Mouse (Mus musculus) stomach, postnatal 0 days (tissue): ENCODE results near the gene Fam57b. TPM values are rescaled to one million over a fixed set of nuclear protein-coding genes. Genes with fewer than 3 reads are reported as not detected.

Experiments used
- ATAC-seq: fragments of 200-750 bp; cut with Nextera tagmentation; 2 replicates; pipeline ENCODE4 v1.8.0; 2017; ENCODE audit not compliant: low FRiP score, low TSS enrichment
- DNase-seq: peaks from one replicate; pipeline ENCODE4 v3.0.0-alpha.2; 2016; ENCODE audit warnings: low spot score
- H3K27ac ChIP-seq: fragments of 300-500 bp; sonication (generic); replicated peaks from 2 replicates; pipeline ENCODE4 v1.5.1; 2014; ENCODE audit warnings: mild to moderate bottlenecking, control low read depth
- H3K27me3 ChIP-seq: fragments of 300-500 bp; sonication (generic); 2 replicates; pipeline ENCODE4 v1.6.1; 2014; ENCODE audit warnings: low read length; ENCODE audit not compliant: control insufficient read depth, insufficient read depth
- H3K36me3 ChIP-seq: fragments of 300-500 bp; sonication (generic); 2 replicates; pipeline ENCODE4 v1.6.1; 2014; ENCODE audit warnings: low read length, mixed read lengths; ENCODE audit not compliant: control insufficient read depth, insufficient read depth
- H3K4me1 ChIP-seq: fragments of 300-500 bp; sonication (generic); replicated peaks from 2 replicates; pipeline ENCODE4 v1.6.1; 2014; ENCODE audit warnings: antibody characterized with exemption; ENCODE audit not compliant: control insufficient read depth, insufficient read depth
- H3K4me2 ChIP-seq: fragments of 300-500 bp; sonication (generic); replicated peaks from 2 replicates; pipeline ENCODE4 v1.6.1; 2014; ENCODE audit warnings: low read depth, mild to moderate bottlenecking, control low read depth, moderate library complexity
- H3K4me3 ChIP-seq: fragments of 300-500 bp; sonication (generic); 2 replicates; pipeline ENCODE4 v1.5.1; 2014; ENCODE audit warnings: low read depth, low read length, control low read depth
- H3K9ac ChIP-seq: fragments of 300-500 bp; sonication (generic); 2 replicates; pipeline ENCODE4 v1.6.1; 2014; ENCODE audit warnings: mild to moderate bottlenecking, low read length, control low read depth, mixed read lengths
- H3K9me3 ChIP-seq: fragments of 300-500 bp; sonication (generic); 2 replicates; pipeline ENCODE4 v1.6.1; 2016; ENCODE audit warnings: low read length; ENCODE audit not compliant: control insufficient read depth
- CTCF ChIP-seq: IDR thresholded peaks from 2 replicates; pipeline ENCODE4 v1.5.1; 2016; ENCODE audit warnings: antibody characterized with exemption, low read depth, mild to moderate bottlenecking, moderate library complexity
- EP300 ChIP-seq: optimal IDR thresholded peaks from 2 replicates; pipeline ENCODE3; 2016; ENCODE audit warnings: antibody characterized with exemption
- WGBS: fragments of 180-500 bp; shearing (Covaris S2); extraction: QIAGEN DNeasy Blood & Tissue Kit; methylation state at CpG from one replicate; pipeline ENCODE4 v1.1.7; 2014; 5-methylcytosine and 5-hydroxymethylcytosine counted together
- polyA plus RNA-seq: library from polyadenylated mRNA; unstranded; fragments of >200 nt; fragmentation: Nextera tagmentation; extraction: Ambion mirVana; gene quantifications from 2 replicates; pipeline ENCODE4 v1.2.1, GENCODE M21; 2015

The Fam57b gene
- polyA plus RNA-seq, 1 experiment from 2014 or later = 0.57 TPM

GRCm38 (mm10) chr7:126861429-126862130, 64.1 kb downstream of the Fam57b start, which contains the start of gene Hirip3:
Gene Hirip3 (plus strand): TSS chr7:126861972.
- peak within 1 kb of the TSS; percentile 35 for H3K27ac ChIP-seq
- no peak for TF ChIP-seq CTCF
- TF ChIP-seq EP300 = no peak
- H3K27me3 ChIP-seq = no peaks in the 10 kb centered on the region
- H3K36me3 ChIP-seq = peaks cover 3% of the 10 kb centered on the region
- peak; percentile 94 for ATAC-seq
- H3K4me1 ChIP-seq = peaks cover 5% of the 10 kb centered on the region; the same call in 1 of the 2 replicates
- H3K9me3 ChIP-seq = no peaks in the 10 kb centered on the region
- H3K4me2 ChIP-seq = peak within 1 kb of the TSS; percentile 55
- WGBS = under 1% methylated on average over 42 of the region's 42 CpGs
- peak; percentile 96 for DNase-seq
- peak within 1 kb of the TSS; percentile 67 for H3K4me3 ChIP-seq
- H3K9ac ChIP-seq = peak within 1 kb of the TSS; percentile 65

GRCm38 (mm10) chr7:126862147-126862784, 64.8 kb downstream of the Fam57b start, which contains the start of gene Ino80e:
Gene Ino80e (minus strand): TSS chr7:126862377.
- H3K27me3 ChIP-seq = no peaks in the 10 kb centered on the region
- DNase-seq (peak; percentile 94), ATAC-seq (peak; percentile 74)
- TF ChIP-seq CTCF (peak; percentile 30; the same call in 1 of the 2 replicates), EP300 (no peak)
- no peaks in the 10 kb centered on the region for H3K9me3 ChIP-seq
- H3K4me1 ChIP-seq = peaks cover 5% of the 10 kb centered on the region; the same call in 1 of the 2 replicates
- under 1% methylated on average over 41 of the region's 41 CpGs for WGBS
- peaks cover 10% of the 10 kb centered on the region for H3K36me3 ChIP-seq
- peak within 1 kb of the TSS; percentile 35 for H3K27ac ChIP-seq
- peak within 1 kb of the TSS; percentile 55 for H3K4me2 ChIP-seq
- peak within 1 kb of the TSS; percentile 67 for H3K4me3 ChIP-seq
- H3K9ac ChIP-seq = peak within 1 kb of the TSS; percentile 65

GRCm38 (mm10) chr7:126863791-126864190, 66.3 kb downstream of the Fam57b start:
- no peak overlapping the region for H3K9ac ChIP-seq
- no peak overlapping the region for H3K4me3 ChIP-seq
- 55% methylated on average over 6 of the region's 6 CpGs for WGBS
- no peak for TF ChIP-seq CTCF
- TF ChIP-seq EP300 = no peak
- peaks cover 5% of the 10 kb centered on the region; the same call in 1 of the 2 replicates for H3K4me1 ChIP-seq
- H3K27me3 ChIP-seq = no peaks in the 10 kb centered on the region
- H3K36me3 ChIP-seq = peaks cover 14% of the 10 kb centered on the region
- no peak overlapping the region for H3K27ac ChIP-seq
- H3K4me2 ChIP-seq = peak overlapping the region; percentile 55; the same call in 1 of the 2 replicates
- DNase-seq = no peak
- no peak for ATAC-seq
- no peaks in the 10 kb centered on the region for H3K9me3 ChIP-seq

GRCm38 (mm10) chr7:126867534-126867933, 70.1 kb downstream of the Fam57b start:
- no peak for DNase-seq
- Histone ChIP-seq H3K27ac (no peak overlapping the region), H3K4me2 (no peak overlapping the region), H3K9me3 (no peaks in the 10 kb centered on the region), H3K4me3 (no peak overlapping the region), H3K4me1 (peaks cover 5% of the 10 kb centered on the region; the same call in 1 of the 2 replicates), H3K36me3 (peaks cover 41% of the 10 kb centered on the region), H3K27me3 (no peaks in the 10 kb centered on the region), H3K9ac (no peak overlapping the region)
- WGBS = 88% methylated on average over 2 of the region's 2 CpGs
- no peak for TF ChIP-seq CTCF
- no peak for TF ChIP-seq EP300
- no peak for ATAC-seq

GRCm38 (mm10) chr7:126868003-126868402, 70.5 kb downstream of the Fam57b start:
- H3K36me3 ChIP-seq = peaks cover 45% of the 10 kb centered on the region
- 75% methylated on average over 12 of the region's 12 CpGs for WGBS
- H3K9ac ChIP-seq = no peak overlapping the region
- H3K4me3 ChIP-seq = no peak overlapping the region
- no peaks in the 10 kb centered on the region for H3K9me3 ChIP-seq
- DNase-seq = no peak
- H3K4me1 ChIP-seq = peaks cover 4% of the 10 kb centered on the region; the same call in 1 of the 2 replicates
- TF ChIP-seq EP300 (no peak), CTCF (no peak)
- H3K4me2 ChIP-seq = no peak overlapping the region
- H3K27me3 ChIP-seq = no peaks in the 10 kb centered on the region
- ATAC-seq = no peak
- no peak overlapping the region for H3K27ac ChIP-seq
